Mouse (Mus musculus) heart, adult 2 months (tissue): ENCODE measurements around the gene Sptb. TPM values are rescaled to one million over a fixed set of nuclear protein-coding genes. Genes with fewer than 3 reads are reported as not detected.
A peak's percentile ranks its signal among the peaks of the same experiment; 100 is the strongest.

Source experiments
- DNase-seq, 2 experiments: peaks; one replicate each; pipeline ENCODE4 v3.0.0; 2021
- H3K27ac ChIP-seq: fragments of 200-600 bp; 2 replicates; pipeline ENCODE4 v1.8.1; 2022
- H3K27me3 ChIP-seq: fragments of 200-500 bp; 2 replicates; pipeline ENCODE4 v1.6.1; 2012; ENCODE audit warnings: mild to moderate bottlenecking, low read length, inconsistent platforms, mixed read lengths; ENCODE audit not compliant: control insufficient read depth, insufficient read depth
- H3K36me3 ChIP-seq: fragments of 200-500 bp; 2 replicates; pipeline ENCODE4 v1.6.1; 2012; ENCODE audit warnings: low read length, inconsistent platforms; ENCODE audit not compliant: control insufficient read depth, insufficient read depth
- H3K4me1 ChIP-seq: fragments of 200-500 bp; 2 replicates; pipeline ENCODE4 v1.6.1; 2011; ENCODE audit warnings: low read length; ENCODE audit not compliant: control insufficient read depth, insufficient read depth
- H3K4me3 ChIP-seq: fragments of 200-600 bp; 2 replicates; pipeline ENCODE4 v1.8.1; 2022
- H3K79me2 ChIP-seq: fragments of 200-500 bp; replicated peaks from 2 replicates; pipeline ENCODE4 v1.6.1; 2012; ENCODE audit warnings: mild to moderate bottlenecking, inconsistent platforms, low read length, moderate library complexity, mixed read lengths; ENCODE audit not compliant: control insufficient read depth, insufficient read depth
- H3K9ac ChIP-seq: fragments of 200-500 bp; 2 replicates; pipeline ENCODE4 v1.6.1; 2012; ENCODE audit warnings: low read depth, mild to moderate bottlenecking, control low read depth, inconsistent platforms, low read length, mixed read lengths
- CTCF ChIP-seq: fragments of 200-600 bp; IDR thresholded peaks from 2 replicates; pipeline ENCODE4 v1.8.1; 2022; ENCODE audit warnings: antibody characterized with exemption, mild to moderate bottlenecking, moderate library complexity
- EP300 ChIP-seq: fragments of 200-500 bp; IDR thresholded peaks from 2 replicates; pipeline ENCODE4 v1.6.1; 2011; ENCODE audit warnings: low read depth, low read length, control low read depth; ENCODE audit not compliant: insufficient read depth
- POLR2A ChIP-seq: fragments of 200-500 bp; IDR thresholded peaks from 2 replicates; pipeline ENCODE4 v1.6.1; 2011; ENCODE audit warnings: mild to moderate bottlenecking, low read depth, low read length, control low read depth; ENCODE audit not compliant: insufficient read depth
- WGBS: fragments of 180-500 bp; shearing (Covaris S2); methylation state at CpG from one replicate; pipeline ENCODE4 v1.1.7; 2018; 5-methylcytosine and 5-hydroxymethylcytosine counted together
- intact Hi-C: fragments of 180-260 bp; cut with DNase I; formaldehyde crosslinking; loops from one replicate; pipeline ENCODE4 v1.15.1; 2025
- polyA plus RNA-seq: library from polyadenylated mRNA; depleted of rRNA; stranded (reverse); fragments of >200 nt; gene quantifications from 2 replicates; pipeline ENCODE4 v1.2.3, GENCODE M21; 2012
- total RNA-seq, 2 experiments: library from RNA; stranded (reverse); gene quantifications; 2 replicates each; pipeline ENCODE4 v1.2.3; 2021

Gene Sptb
- total and polyA plus RNA-seq, 3 experiments = 27.0 to 96.7 (median 81.2) TPM

DNA sequence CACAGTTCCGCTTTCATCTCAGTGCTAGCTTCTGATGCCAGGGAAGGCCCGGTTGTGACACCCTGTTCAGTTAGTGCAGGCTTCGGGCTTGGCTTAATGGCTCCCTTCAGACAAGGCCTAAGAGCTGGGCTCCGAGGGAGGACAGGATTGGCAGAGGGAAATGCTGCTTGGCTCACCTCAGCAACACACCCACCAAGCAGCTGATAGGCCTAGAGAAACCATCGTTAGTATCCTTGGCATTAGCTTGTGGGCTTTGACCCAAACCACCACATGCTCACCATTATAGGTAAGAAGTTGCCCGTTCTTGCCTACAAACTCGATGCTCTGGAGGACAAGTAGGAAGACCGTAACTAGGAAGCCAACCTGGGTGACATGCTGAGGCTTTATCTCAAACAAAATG lies 38.3 kb downstream of the Sptb start:
- Histone ChIP-seq H3K27ac (no peak overlapping the region), H3K27me3 (no peaks in the 10 kb centered on the region), H3K36me3 (no peaks in the 10 kb centered on the region), H3K4me1 (no peaks in the 10 kb centered on the region; the same call in 1 of the 2 replicates), H3K4me3 (no peak overlapping the region), H3K79me2 (no peaks in the 10 kb centered on the region), H3K9ac (no peak overlapping the region)
- DNase-seq = peak in 1 of 2 experiments; percentile 13
- intact Hi-C loops = no loop called here
- no peak for TF ChIP-seq EP300
- no peak for TF ChIP-seq CTCF
- no peak for TF ChIP-seq POLR2A
- WGBS = 71% methylated on average over 8 of the region's 8 CpGs

DNA sequence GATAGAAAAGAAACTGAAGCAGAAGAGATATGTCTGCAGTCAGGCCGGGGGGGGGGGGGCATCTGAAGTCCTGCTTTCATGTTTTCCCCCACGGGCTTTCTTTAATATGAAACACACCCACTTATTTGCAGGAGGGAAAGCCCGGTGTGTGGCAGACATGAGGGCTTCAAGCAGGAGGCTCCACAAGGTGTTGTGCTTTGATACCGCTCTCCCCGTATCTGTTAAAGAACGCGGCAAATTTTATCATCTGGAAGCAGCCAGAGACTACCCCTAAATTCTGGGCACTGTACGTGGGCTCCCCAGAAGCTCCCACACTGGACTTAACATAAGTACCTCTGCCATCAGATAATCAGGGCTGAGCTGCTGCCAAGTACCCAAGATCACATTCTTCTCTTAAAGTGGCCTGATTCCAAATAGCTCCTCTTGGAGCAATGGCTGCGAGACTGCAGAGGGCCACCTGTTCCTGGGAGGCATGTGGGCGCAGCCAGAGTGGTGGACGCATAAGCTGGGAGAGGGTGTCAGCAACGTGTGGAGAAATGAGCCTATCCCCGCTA lies 39.7 kb downstream of the Sptb start:
- H3K36me3 ChIP-seq = no peaks in the 10 kb centered on the region
- H3K9ac ChIP-seq = no peak overlapping the region
- H3K4me1 ChIP-seq = no peaks in the 10 kb centered on the region; the same call in 1 of the 2 replicates
- H3K79me2 ChIP-seq = no peaks in the 10 kb centered on the region
- intact Hi-C loops = no loop called here
- no peaks in the 10 kb centered on the region for H3K27me3 ChIP-seq
- WGBS = 53% methylated on average over 13 of the region's 13 CpGs
- TF ChIP-seq EP300 (no peak), CTCF (no peak), POLR2A (no peak)
- no peak overlapping the region for H3K4me3 ChIP-seq
- peak in 1 of 2 experiments; percentile 14 for DNase-seq
- H3K27ac ChIP-seq = no peak overlapping the region

DNA sequence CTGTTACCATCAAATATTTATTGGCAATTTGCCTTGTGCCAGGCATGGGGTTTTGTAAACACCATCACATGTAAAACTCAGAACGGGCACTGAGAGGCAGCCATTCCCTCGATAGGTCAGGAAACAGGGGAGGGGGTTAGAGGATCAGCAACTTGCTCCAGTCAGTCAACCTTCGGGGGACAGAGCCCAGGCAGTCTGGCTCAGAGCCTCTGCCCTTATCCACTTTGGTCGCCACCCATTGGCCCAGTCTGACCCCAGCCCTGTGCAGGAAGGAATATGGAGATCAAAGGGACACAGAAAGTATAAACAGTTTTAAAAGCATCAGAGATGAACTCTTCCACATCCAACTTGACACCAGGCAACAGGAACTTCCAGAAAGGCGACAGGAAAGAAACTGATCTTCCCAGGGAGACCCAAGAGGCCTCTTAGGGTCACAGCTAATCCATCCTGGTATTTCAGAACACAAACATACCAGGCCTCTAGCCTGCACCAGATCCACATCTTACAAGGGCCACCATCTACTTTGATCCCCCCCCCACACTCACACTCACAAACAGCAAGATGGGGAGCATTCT lies 40.3 kb downstream of the Sptb start:
- Histone ChIP-seq H3K4me1 (no peaks in the 10 kb centered on the region; the same call in 1 of the 2 replicates), H3K79me2 (no peaks in the 10 kb centered on the region), H3K27ac (no peak overlapping the region), H3K9ac (no peak overlapping the region), H3K36me3 (no peaks in the 10 kb centered on the region), H3K4me3 (no peak overlapping the region), H3K27me3 (no peaks in the 10 kb centered on the region)
- intact Hi-C loops = no loop called here
- DNase-seq = peak in 1 of 2 experiments; percentile 9
- WGBS = 37% methylated on average over 5 of the region's 5 CpGs
- TF ChIP-seq POLR2A (no peak), EP300 (no peak), CTCF (no peak)

DNA sequence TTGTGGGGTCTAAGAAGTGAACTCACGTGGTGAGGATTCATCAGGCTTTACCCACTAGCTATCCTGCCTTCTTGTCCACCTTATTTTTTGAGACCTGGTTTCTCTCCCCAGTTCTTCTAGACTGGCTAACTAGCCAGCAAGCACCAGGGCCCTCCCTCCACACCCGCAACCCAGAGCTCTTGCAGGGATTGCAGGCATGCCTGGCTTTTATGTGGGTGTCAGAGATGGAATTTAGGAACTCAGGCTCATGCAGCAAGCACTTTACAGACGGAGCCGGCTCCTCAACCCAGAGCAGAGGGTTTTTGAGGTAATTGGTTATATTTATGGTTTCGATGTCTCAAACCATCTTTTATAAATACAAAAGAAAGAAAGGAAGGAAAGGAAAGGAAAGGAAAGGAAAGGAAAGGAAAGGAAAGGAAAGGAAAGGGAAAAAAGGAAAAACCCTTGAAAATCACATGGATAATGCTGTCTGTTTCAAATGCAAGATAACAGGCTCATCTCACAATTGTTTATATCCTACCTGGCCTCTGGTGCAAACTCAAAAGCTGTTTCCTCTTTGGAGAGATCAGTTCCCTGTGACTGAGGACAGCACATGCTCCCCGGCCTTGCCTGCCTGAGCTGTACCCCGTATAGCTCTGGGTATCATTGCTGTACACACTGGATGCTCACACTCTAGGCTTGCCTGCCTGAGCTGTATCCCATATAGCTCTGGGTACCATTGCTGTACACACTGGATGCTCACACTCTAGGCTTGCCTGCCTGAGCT lies 41.5 kb downstream of the Sptb start:
- DNase-seq = no peak
- no peak overlapping the region for H3K4me3 ChIP-seq
- no peaks in the 10 kb centered on the region; the same call in 1 of the 2 replicates for H3K4me1 ChIP-seq
- 90% methylated on average over 7 of the region's 7 CpGs for WGBS
- no peaks in the 10 kb centered on the region for H3K36me3 ChIP-seq
- H3K27ac ChIP-seq = no peak overlapping the region
- H3K27me3 ChIP-seq = no peaks in the 10 kb centered on the region
- intact Hi-C loops = no loop called here
- H3K9ac ChIP-seq = no peak overlapping the region
- TF ChIP-seq EP300 = no peak
- no peak for TF ChIP-seq POLR2A
- no peak for TF ChIP-seq CTCF
- H3K79me2 ChIP-seq = no peaks in the 10 kb centered on the region

DNA sequence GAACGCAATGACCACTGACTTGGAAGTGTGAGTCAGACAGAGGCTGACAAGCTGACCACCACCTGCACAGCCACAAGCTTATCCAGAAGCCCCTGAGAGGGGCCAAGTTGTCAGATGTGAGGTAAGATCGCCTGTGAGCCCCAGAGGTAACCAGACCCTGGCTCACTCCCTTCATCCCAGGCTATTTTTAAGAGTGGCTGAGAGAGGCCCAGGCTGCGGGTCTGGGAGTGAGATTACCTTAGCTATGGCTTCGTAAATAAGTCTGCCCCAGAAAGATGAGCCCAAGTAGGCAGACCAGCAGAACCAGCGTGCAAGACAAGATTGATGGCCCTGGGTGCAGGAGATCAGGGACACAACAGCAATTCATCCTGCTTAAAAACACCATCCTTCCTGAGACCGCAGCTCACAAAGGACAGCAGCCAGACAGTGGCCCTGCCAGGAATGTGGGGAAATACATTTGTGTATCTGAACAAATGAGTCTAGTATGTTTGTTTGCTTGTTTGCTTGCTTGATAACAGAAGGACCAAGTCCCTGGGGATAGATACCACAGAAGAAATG lies 58.5 kb downstream of the Sptb start:
- Histone ChIP-seq H3K27ac (no peak overlapping the region; the same call in 1 of the 2 replicates), H3K79me2 (no peaks in the 10 kb centered on the region), H3K4me1 (no peaks in the 10 kb centered on the region; the same call in none of the 2 replicates), H3K36me3 (no peaks in the 10 kb centered on the region), H3K4me3 (no peak overlapping the region), H3K9ac (no peak overlapping the region), H3K27me3 (no peaks in the 10 kb centered on the region)
- WGBS = 64% methylated on average over 6 of the region's 6 CpGs
- no peak for DNase-seq
- no peak for TF ChIP-seq CTCF
- intact Hi-C loops = loop anchor here (5.0 kb wide), 1 partner anchor 150 kb away; no protein-coding TSS in a partner anchor
